ENCODE assay signal across 11 mouse cellular contexts in genomic region chr6:85349246-85349645, GRCm38 (mm10). TPM values are rescaled to one million over a fixed set of nuclear protein-coding genes. Genes with fewer than 3 reads are reported as not detected.
DNase-seq lines count a peak whose midpoint lies in the region; ATAC-seq and TF ChIP-seq lines count a peak whose summit lies in the region.
"Had no signal": no experiment of that assay in that cellular context is flagged by ENCODE, and none has a peak within 500 bp of the region (broad histone marks: within the 10 kb centered on the region; RNA-seq: fewer than 3 reads in every experiment).

No protein-coding gene starts in this region.

- intact Hi-C loops in gastrocnemius, adult 2 months (cut with DNase I), result no loop called here

- no peaks in the 10 kb centered on the region for H3K27me3 ChIP-seq in stomach, postnatal 0 days (ENCODE audit: control insufficient read depth, insufficient read depth, low read length)
- no peaks in the 10 kb centered on the region for H3K27me3 ChIP-seq in hindbrain, embryonic 11.5 days (ENCODE audit: control insufficient read depth, insufficient read depth, low read length)
- H3K27me3 ChIP-seq in midbrain, postnatal 0 days (ENCODE audit: insufficient read depth, low read length), result no peaks in the 10 kb centered on the region
- H3K27me3 ChIP-seq: lung, embryonic 15.5 days; neural tube, embryonic 12.5 days; stomach, embryonic 15.5 days had no signal

- peak; percentile 60 for ATAC-seq in stomach, postnatal 0 days (ENCODE audit: low FRiP score, low TSS enrichment)
- no peak for ATAC-seq in hindbrain, embryonic 11.5 days (ENCODE audit: low FRiP score)
- ATAC-seq in midbrain, postnatal 0 days (ENCODE audit: low FRiP score), result no peak

- no peak overlapping the region for H3K4me3 ChIP-seq in gastrocnemius, adult 2 months
- H3K4me3 ChIP-seq in stomach, postnatal 0 days (ENCODE audit: low read depth, low read length), result no peak overlapping the region
- H3K4me3 ChIP-seq in hindbrain, embryonic 11.5 days (ENCODE audit: low read depth, low read length), result no peak overlapping the region
- no peak overlapping the region for H3K4me3 ChIP-seq in midbrain, postnatal 0 days (ENCODE audit: low read depth, low read length)
- H3K4me3 ChIP-seq: lung, embryonic 15.5 days; neural tube, embryonic 12.5 days; stomach, embryonic 15.5 days had no signal

- no peaks in the 10 kb centered on the region for H3K9me3 ChIP-seq in stomach, postnatal 0 days (ENCODE audit: control insufficient read depth, low read length)
- no peaks in the 10 kb centered on the region for H3K9me3 ChIP-seq in hindbrain, embryonic 11.5 days (ENCODE audit: control insufficient read depth, low read length)
- no peaks in the 10 kb centered on the region for H3K9me3 ChIP-seq in midbrain, postnatal 0 days (ENCODE audit: low read length)
- H3K9me3 ChIP-seq: lung, embryonic 15.5 days; neural tube, embryonic 12.5 days; stomach, embryonic 15.5 days had no signal

- H3K9ac ChIP-seq in stomach, postnatal 0 days (ENCODE audit: low read length), result no peak overlapping the region
- H3K9ac ChIP-seq in hindbrain, embryonic 11.5 days (ENCODE audit: low read depth, low read length), result no peak overlapping the region
- H3K9ac ChIP-seq in midbrain, postnatal 0 days (replicated peaks; ENCODE audit: low read length, poor library complexity, severe bottlenecking), result no peak overlapping the region
- H3K9ac ChIP-seq: lung, embryonic 15.5 days; neural tube, embryonic 12.5 days; stomach, embryonic 15.5 days had no signal

- DNase-seq in gastrocnemius, adult 2 months, result peak; percentile 66
- no peak for DNase-seq in gastrocnemius, postnatal 10 days
- DNase-seq in right cerebral cortex, adult 2 months (ENCODE audit: low spot score in 2 of 2), result peak; percentile 58 to 66
- no peak for DNase-seq in right cerebral cortex, postnatal 14 days
- DNase-seq in kidney, adult 18-20 months, result peak; percentile 33
- peak; percentile 42 for DNase-seq in stomach, postnatal 0 days (ENCODE audit: low spot score)
- DNase-seq in hindbrain, embryonic 11.5 days (ENCODE audit: low spot score), result no peak
- DNase-seq in midbrain, postnatal 0 days (ENCODE audit: low spot score), result no peak

- no peak overlapping the region for H3K4me2 ChIP-seq in stomach, postnatal 0 days (replicated peaks; ENCODE audit: low read depth)
- H3K4me2 ChIP-seq in hindbrain, embryonic 11.5 days (replicated peaks; ENCODE audit: low read depth, low read length), result no peak overlapping the region
- no peak overlapping the region for H3K4me2 ChIP-seq in midbrain, postnatal 0 days (ENCODE audit: low read depth, low read length, poor library complexity, severe bottlenecking)
- H3K4me2 ChIP-seq: lung, embryonic 15.5 days; neural tube, embryonic 12.5 days; stomach, embryonic 15.5 days had no signal

- peaks cover 3% of the 10 kb centered on the region; the same call in 1 of the 2 replicates for H3K36me3 ChIP-seq in stomach, postnatal 0 days (ENCODE audit: control insufficient read depth, insufficient read depth, low read length)
- H3K36me3 ChIP-seq in hindbrain, embryonic 11.5 days (ENCODE audit: control insufficient read depth, insufficient read depth, low read length), result no peaks in the 10 kb centered on the region
- peaks cover 22% of the 10 kb centered on the region for H3K36me3 ChIP-seq in midbrain, postnatal 0 days (ENCODE audit: insufficient read depth, low read length)

- H3K27ac ChIP-seq in gastrocnemius, adult 2 months, result peak overlapping the region; percentile 12; the same call in 1 of the 2 replicates
- H3K27ac ChIP-seq in stomach, postnatal 0 days (replicated peaks), result no peak overlapping the region
- no peak overlapping the region for H3K27ac ChIP-seq in hindbrain, embryonic 11.5 days (ENCODE audit: low read depth, low read length)
- H3K27ac ChIP-seq in midbrain, postnatal 0 days (ENCODE audit: low read depth, low read length), result no peak overlapping the region
- H3K27ac ChIP-seq: lung, embryonic 15.5 days; neural tube, embryonic 12.5 days; stomach, embryonic 15.5 days had no signal

- TF ChIP-seq EP300 in stomach, postnatal 0 days (optimal IDR thresholded peaks at IDR 0.05), result no peak

- H3K4me1 ChIP-seq in stomach, postnatal 0 days (replicated peaks; ENCODE audit: control insufficient read depth, insufficient read depth), result no peaks in the 10 kb centered on the region
- H3K4me1 ChIP-seq in hindbrain, embryonic 11.5 days (replicated peaks; ENCODE audit: control insufficient read depth, insufficient read depth, low read length), result no peaks in the 10 kb centered on the region
- no peaks in the 10 kb centered on the region for H3K4me1 ChIP-seq in midbrain, postnatal 0 days (ENCODE audit: insufficient read depth, low read length)
- H3K4me1 ChIP-seq: lung, embryonic 15.5 days; neural tube, embryonic 12.5 days; stomach, embryonic 15.5 days had no signal

- WGBS in stomach, postnatal 0 days, result 37% methylated on average over 7 of the region's 7 CpGs
- WGBS in hindbrain, embryonic 11.5 days, result 67% methylated on average over 7 of the region's 7 CpGs
- 51% methylated on average over 7 of the region's 7 CpGs for WGBS in midbrain, postnatal 0 days

- no peak for TF ChIP-seq CTCF in gastrocnemius, adult 2 months (IDR thresholded peaks at IDR 0.05)
- no peak for TF ChIP-seq CTCF in stomach, postnatal 0 days (IDR thresholded peaks at IDR 0.05; ENCODE audit: low read depth)
- TF ChIP-seq CTCF in midbrain, postnatal 0 days (IDR thresholded peaks at IDR 0.05), result no peak

RNA-seq across cellular contexts. Expression of gene Sfxn5, which starts 16.0 kb away (rescaled TPM):
- total RNA-seq in gastrocnemius, adult 2 months (2021), result 1 to 10 TPM; 5.9 to 7.3 TPM
- total RNA-seq in gastrocnemius, postnatal 10 days (2021), result 1 to 10 TPM; 2.8 to 5.1 TPM
- 8.4 and 8.9 TPM in 2 replicates for polyA plus RNA-seq in stomach, postnatal 0 days (2015; fragmentation: Nextera tagmentation; extraction: Ambion mirVana)
- polyA plus RNA-seq in hindbrain, embryonic 11.5 days (2014; fragmentation: Nextera tagmentation; extraction: Ambion mirVana), result 5.1 and 6.2 TPM in 2 replicates
- 98.6 and 135 TPM in 2 replicates for total RNA-seq in midbrain, postnatal 0 days (2014; rRNA removed)
- polyA plus RNA-seq in midbrain, postnatal 0 days (2015; fragmentation: Nextera tagmentation; extraction: Ambion mirVana), result 76.1 and 76.3 TPM in 2 replicates

RNA-seq across cellular contexts. Expression of gene Rab11fip5, which starts 25.2 kb away (rescaled TPM):
- total RNA-seq in gastrocnemius, adult 2 months (2021), result 10 to 100 TPM; 24.2 to 28.2 TPM
- total RNA-seq in gastrocnemius, postnatal 10 days (2021), result 10 to 100 TPM; 36.9 to 42.1 TPM
- 7.6 and 8.3 TPM in 2 replicates for polyA plus RNA-seq in stomach, postnatal 0 days (2015; fragmentation: Nextera tagmentation; extraction: Ambion mirVana)
- polyA plus RNA-seq in hindbrain, embryonic 11.5 days (2014; fragmentation: Nextera tagmentation; extraction: Ambion mirVana), result 4.1 and 4.6 TPM in 2 replicates
- 52.9 and 65.5 TPM in 2 replicates for total RNA-seq in midbrain, postnatal 0 days (2014; rRNA removed)
- polyA plus RNA-seq in midbrain, postnatal 0 days (2015; fragmentation: Nextera tagmentation; extraction: Ambion mirVana), result 24.3 and 27.2 TPM in 2 replicates

Comparison
In these comparisons a context has a peak if more than half of its experiments do, and no peak if none do; other contexts are left out.
1. DNase-seq: peak in gastrocnemius, adult 2 months (single experiment), right cerebral cortex, adult 2 months (2 of 2), kidney, adult 18-20 months (single experiment) and stomach, postnatal 0 days (single experiment); none in gastrocnemius, postnatal 10 days (single experiment), right cerebral cortex, postnatal 14 days (single experiment), hindbrain, embryonic 11.5 days (single experiment) and midbrain, postnatal 0 days (single experiment).
2. RNA of gene Sfxn5, which starts 16.0 kb away (total RNA-seq): 98.6 to 135 TPM in midbrain, postnatal 0 days; 5.9 to 7.3 TPM in gastrocnemius, adult 2 months and 2.8 to 5.1 TPM in gastrocnemius, postnatal 10 days; every median in the first group is over 10 times any median in the second.